Mouse (Mus musculus): Measurements from ENCODE around the gene Zc3h7a.

GRCm38 (mm10) chr16:11097301-11097700, 78.9 kb downstream of the Zc3h7a start:
- no peak for TF ChIP-seq TAL1 (IDR thresholded peaks at IDR 0.05; ENCODE audit: low read length)
- no peak for TF ChIP-seq GATA1 (IDR thresholded peaks at IDR 0.05; ENCODE audit: low read length)
